Mouse (Mus musculus): ENCODE measurements at regions not wholly inside any gene's neighbourhood (a gene's known extent, or its start where the extent isn't known, plus 50 kb on each side); places are given as distances from the start of the nearest gene placed in this dataset.

- DNase-seq (ENCODE audit: low spot score) (peak; percentile 77), ATAC-seq (replicated peaks; ENCODE audit: insufficient number of reproducible peaks, low FRiP score, low TSS enrichment, low read depth) (no peak)
- Histone ChIP-seq H3K27ac (replicated peaks; ENCODE audit: low read depth, low read length) (no peak overlapping the region), H3K4me2 (ENCODE audit: low read depth, low read length) (no peak overlapping the region), H3K9ac (replicated peaks; ENCODE audit: low read length) (no peak overlapping the region), H3K36me3 (replicated peaks; ENCODE audit: control insufficient read depth, insufficient read depth, low read depth, low read length) (no peaks in the 10 kb centered on the region), H3K4me3 (ENCODE audit: low read depth, low read length) (no peak overlapping the region), H3K9me3 (replicated peaks; ENCODE audit: control insufficient read depth, low read length) (no peaks in the 10 kb centered on the region), H3K4me1 (ENCODE audit: control insufficient read depth, insufficient read depth, low read length) (no peaks in the 10 kb centered on the region), H3K27me3 (ENCODE audit: control insufficient read depth, insufficient read depth, low read length) (no peaks in the 10 kb centered on the region)
- WGBS, result 52% methylated on average over 4 of the region's 4 CpGs
Observed at GRCm38 (mm10) chr17:63575316-63576007, 75.6 kb upstream of the Fbxl17 start.

DNA sequence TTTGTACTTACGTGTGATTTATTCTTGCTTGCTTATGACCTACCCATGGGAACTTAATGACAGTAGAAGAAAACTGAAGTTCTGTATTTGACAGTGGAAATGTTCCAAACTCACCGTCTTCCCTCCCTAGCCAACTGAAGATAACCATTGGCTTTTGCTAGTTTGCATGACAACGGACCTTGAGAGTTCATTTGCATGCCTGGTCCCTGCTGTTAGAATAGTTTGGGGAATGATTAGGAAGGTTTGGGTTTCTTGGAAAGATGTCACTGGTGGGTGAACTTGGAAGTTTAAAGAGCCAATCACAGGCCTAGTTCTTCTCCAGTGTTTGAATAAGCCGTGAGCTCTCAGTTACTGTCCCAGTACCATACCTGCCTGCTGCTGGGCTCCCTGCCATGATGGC is 83.1 kb upstream of the Fbxl17 start:
- Histone ChIP-seq H3K27ac (replicated peaks; ENCODE audit: low read depth, low read length) (no peak overlapping the region), H3K27me3 (ENCODE audit: control insufficient read depth, insufficient read depth, low read length) (no peaks in the 10 kb centered on the region), H3K4me2 (ENCODE audit: low read depth, low read length) (no peak overlapping the region), H3K36me3 (replicated peaks; ENCODE audit: control insufficient read depth, insufficient read depth, low read depth, low read length) (no peaks in the 10 kb centered on the region), H3K4me1 (ENCODE audit: control insufficient read depth, insufficient read depth, low read length) (no peaks in the 10 kb centered on the region), H3K4me3 (ENCODE audit: low read depth, low read length) (no peak overlapping the region), H3K9me3 (replicated peaks; ENCODE audit: control insufficient read depth, low read length) (no peaks in the 10 kb centered on the region), H3K9ac (replicated peaks; ENCODE audit: low read length) (no peak overlapping the region)
- no peak for DNase-seq (ENCODE audit: low spot score)
- WGBS, result 76% methylated on average over 4 of the region's 4 CpGs
- ATAC-seq (replicated peaks; ENCODE audit: insufficient number of reproducible peaks, low FRiP score, low TSS enrichment, low read depth), result no peak

DNA sequence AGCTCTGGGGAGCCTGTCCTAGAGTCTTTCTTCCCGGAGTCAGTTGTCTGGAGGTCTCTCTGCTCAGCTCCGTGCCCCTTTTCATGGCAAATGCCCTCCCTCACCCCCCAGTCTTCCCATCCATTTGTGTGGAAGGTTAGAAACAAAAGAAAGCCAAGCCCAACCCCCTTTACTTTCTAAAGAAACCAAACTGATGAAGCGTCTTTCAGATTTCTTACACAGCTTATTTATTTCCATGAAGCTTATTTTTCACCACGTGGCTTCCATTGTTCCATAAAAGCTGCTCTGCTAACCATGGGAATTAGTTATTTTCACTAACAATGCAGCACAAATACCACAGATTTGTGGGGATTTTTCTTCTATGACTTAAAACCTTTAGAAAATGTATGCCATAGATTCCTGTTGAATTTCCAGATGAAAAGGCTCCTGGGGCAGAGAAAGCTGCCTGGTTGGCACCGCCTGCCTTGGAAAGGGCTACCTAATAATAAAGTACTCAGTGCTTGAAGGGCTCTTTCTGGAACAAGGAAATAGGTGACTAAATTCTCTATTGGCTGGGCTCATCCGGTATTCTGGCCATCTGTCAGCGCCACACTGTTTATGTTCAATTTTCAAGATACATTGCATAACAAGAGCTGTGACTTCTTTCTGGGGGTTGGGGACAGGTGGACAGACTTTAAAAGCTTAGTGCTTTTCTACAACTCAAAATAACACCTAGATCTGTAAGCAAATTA is 107.4 kb upstream of the Fbxl17 start:
- H3K4me3 ChIP-seq (ENCODE audit: low read depth, low read length), result no peak overlapping the region
- WGBS, result 56% methylated on average over 7 of the region's 7 CpGs
- H3K9me3 ChIP-seq (replicated peaks; ENCODE audit: control insufficient read depth, low read length), result no peaks in the 10 kb centered on the region
- no peak for DNase-seq (ENCODE audit: low spot score)
- no peak overlapping the region for H3K9ac ChIP-seq (replicated peaks; ENCODE audit: low read length)
- H3K27me3 ChIP-seq (ENCODE audit: control insufficient read depth, insufficient read depth, low read length), result no peaks in the 10 kb centered on the region
- no peak overlapping the region for H3K4me2 ChIP-seq (ENCODE audit: low read depth, low read length)
- no peaks in the 10 kb centered on the region for H3K4me1 ChIP-seq (ENCODE audit: control insufficient read depth, insufficient read depth, low read length)
- ATAC-seq (replicated peaks; ENCODE audit: insufficient number of reproducible peaks, low FRiP score, low TSS enrichment, low read depth), result no peak
- H3K36me3 ChIP-seq (replicated peaks; ENCODE audit: control insufficient read depth, insufficient read depth, low read depth, low read length), result no peaks in the 10 kb centered on the region
- H3K27ac ChIP-seq (replicated peaks; ENCODE audit: low read depth, low read length), result no peak overlapping the region

GRCm38 (mm10) chr17:63622726-63623125 is 122.9 kb upstream of the Fbxl17 start:
- no peak overlapping the region for H3K4me2 ChIP-seq (ENCODE audit: low read depth, low read length)
- WGBS, result 43% methylated on average over 3 of the region's 3 CpGs
- H3K9me3 ChIP-seq (replicated peaks; ENCODE audit: control insufficient read depth, low read length), result no peaks in the 10 kb centered on the region
- ATAC-seq (replicated peaks; ENCODE audit: insufficient number of reproducible peaks, low FRiP score, low TSS enrichment, low read depth) (no peak), DNase-seq (ENCODE audit: low spot score) (no peak)
- H3K36me3 ChIP-seq (replicated peaks; ENCODE audit: control insufficient read depth, insufficient read depth, low read depth, low read length), result no peaks in the 10 kb centered on the region
- H3K4me1 ChIP-seq (ENCODE audit: control insufficient read depth, insufficient read depth, low read length), result no peaks in the 10 kb centered on the region
- no peak overlapping the region for H3K4me3 ChIP-seq (ENCODE audit: low read depth, low read length)
- H3K9ac ChIP-seq (replicated peaks; ENCODE audit: low read length), result no peak overlapping the region
- no peak overlapping the region for H3K27ac ChIP-seq (replicated peaks; ENCODE audit: low read depth, low read length)
- H3K27me3 ChIP-seq (ENCODE audit: control insufficient read depth, insufficient read depth, low read length), result no peaks in the 10 kb centered on the region

DNA sequence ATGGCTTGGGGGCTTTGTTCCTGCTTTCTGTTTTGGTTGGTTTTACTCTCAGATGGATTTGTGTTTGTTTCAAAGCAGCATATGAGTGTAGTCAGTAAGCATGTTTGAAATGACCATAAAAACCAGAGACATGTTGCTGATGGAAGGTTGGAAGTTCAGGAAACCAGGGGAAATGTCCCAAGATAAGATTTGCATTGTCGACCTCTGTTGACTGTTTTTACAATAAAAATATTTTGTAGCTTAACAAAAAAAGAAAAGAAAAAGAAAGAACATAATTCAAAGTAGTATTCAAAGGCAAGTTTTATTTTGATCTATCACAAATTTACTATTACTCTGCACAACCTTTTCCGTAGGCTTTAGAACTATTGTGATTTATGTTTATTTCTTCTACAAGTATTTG is 137.8 kb upstream of the Fbxl17 start:
- Histone ChIP-seq H3K9ac (replicated peaks; ENCODE audit: low read length) (no peak overlapping the region), H3K4me1 (ENCODE audit: control insufficient read depth, insufficient read depth, low read length) (no peaks in the 10 kb centered on the region), H3K4me2 (ENCODE audit: low read depth, low read length) (no peak overlapping the region), H3K4me3 (ENCODE audit: low read depth, low read length) (no peak overlapping the region), H3K27ac (replicated peaks; ENCODE audit: low read depth, low read length) (no peak overlapping the region), H3K9me3 (replicated peaks; ENCODE audit: control insufficient read depth, low read length) (no peaks in the 10 kb centered on the region), H3K27me3 (ENCODE audit: control insufficient read depth, insufficient read depth, low read length) (no peaks in the 10 kb centered on the region), H3K36me3 (replicated peaks; ENCODE audit: control insufficient read depth, insufficient read depth, low read depth, low read length) (no peaks in the 10 kb centered on the region)
- ATAC-seq (replicated peaks; ENCODE audit: insufficient number of reproducible peaks, low FRiP score, low TSS enrichment, low read depth), result no peak
- 78% methylated on average over 2 of the region's 2 CpGs for WGBS
- DNase-seq (ENCODE audit: low spot score), result no peak

GRCm38 (mm10) chr17:63644390-63644789 is 144.6 kb upstream of the Fbxl17 start:
- H3K9me3 ChIP-seq (replicated peaks; ENCODE audit: control insufficient read depth, low read length), result no peaks in the 10 kb centered on the region
- ATAC-seq (replicated peaks; ENCODE audit: insufficient number of reproducible peaks, low FRiP score, low TSS enrichment, low read depth), result no peak
- H3K36me3 ChIP-seq (replicated peaks; ENCODE audit: control insufficient read depth, insufficient read depth, low read depth, low read length), result no peaks in the 10 kb centered on the region
- 86% methylated on average over 4 of the region's 4 CpGs for WGBS
- H3K4me3 ChIP-seq (ENCODE audit: low read depth, low read length), result no peak overlapping the region
- H3K27me3 ChIP-seq (ENCODE audit: control insufficient read depth, insufficient read depth, low read length), result no peaks in the 10 kb centered on the region
- DNase-seq (ENCODE audit: low spot score), result no peak
- no peak overlapping the region for H3K4me2 ChIP-seq (ENCODE audit: low read depth, low read length)
- H3K4me1 ChIP-seq (ENCODE audit: control insufficient read depth, insufficient read depth, low read length), result no peaks in the 10 kb centered on the region
- no peak overlapping the region for H3K9ac ChIP-seq (replicated peaks; ENCODE audit: low read length)
- no peak overlapping the region for H3K27ac ChIP-seq (replicated peaks; ENCODE audit: low read depth, low read length)

GRCm38 (mm10) chr17:63657687-63658086 is 157.9 kb upstream of the Fbxl17 start:
- WGBS, result 68% methylated on average over 6 of the region's 6 CpGs
- no peak overlapping the region for H3K4me3 ChIP-seq (ENCODE audit: low read depth, low read length)
- H3K9ac ChIP-seq (replicated peaks; ENCODE audit: low read length), result no peak overlapping the region
- no peaks in the 10 kb centered on the region for H3K9me3 ChIP-seq (replicated peaks; ENCODE audit: control insufficient read depth, low read length)
- no peak overlapping the region for H3K4me2 ChIP-seq (ENCODE audit: low read depth, low read length)
- H3K27ac ChIP-seq (replicated peaks; ENCODE audit: low read depth, low read length), result no peak overlapping the region
- DNase-seq (ENCODE audit: low spot score) (no peak), ATAC-seq (replicated peaks; ENCODE audit: insufficient number of reproducible peaks, low FRiP score, low TSS enrichment, low read depth) (no peak)
- no peaks in the 10 kb centered on the region for H3K36me3 ChIP-seq (replicated peaks; ENCODE audit: control insufficient read depth, insufficient read depth, low read depth, low read length)
- no peaks in the 10 kb centered on the region for H3K27me3 ChIP-seq (ENCODE audit: control insufficient read depth, insufficient read depth, low read length)
- H3K4me1 ChIP-seq (ENCODE audit: control insufficient read depth, insufficient read depth, low read length), result no peaks in the 10 kb centered on the region

DNA sequence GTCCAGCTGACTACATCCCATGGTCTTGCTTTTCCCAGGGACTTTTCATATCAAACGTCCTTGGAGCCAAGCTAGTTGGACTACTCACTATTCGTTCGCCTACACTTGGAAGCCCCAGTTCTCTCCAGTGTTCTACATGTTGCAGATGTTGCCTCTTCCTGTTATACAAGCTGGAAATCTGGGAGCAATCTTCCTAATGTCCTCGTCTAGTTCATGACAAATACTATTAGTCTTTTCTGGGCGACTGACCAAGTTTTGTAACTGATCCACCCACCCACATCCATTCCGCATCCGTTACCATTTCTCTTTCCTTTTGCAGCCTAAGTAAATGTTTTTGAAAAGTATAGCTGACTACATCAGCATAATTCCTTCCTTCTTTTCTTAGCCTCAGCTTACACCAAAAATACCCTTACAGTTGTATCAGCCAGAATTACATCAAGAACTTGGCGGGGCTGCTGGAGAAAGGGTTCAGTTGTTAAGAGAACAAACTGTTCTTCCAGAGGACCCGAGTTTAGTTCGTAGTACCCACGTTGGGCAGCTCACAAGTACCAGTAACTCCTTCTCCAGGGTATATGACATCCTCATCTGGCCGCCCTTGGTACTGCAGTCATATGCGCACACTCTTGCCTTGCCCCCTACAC is 161.1 kb upstream of the Fbxl17 start:
- 75% methylated on average over 13 of the region's 13 CpGs for WGBS
- H3K4me2 ChIP-seq (ENCODE audit: low read depth, low read length), result no peak overlapping the region
- no peak for ATAC-seq (replicated peaks; ENCODE audit: insufficient number of reproducible peaks, low FRiP score, low TSS enrichment, low read depth)
- no peaks in the 10 kb centered on the region for H3K9me3 ChIP-seq (replicated peaks; ENCODE audit: control insufficient read depth, low read length)
- no peak overlapping the region for H3K27ac ChIP-seq (replicated peaks; ENCODE audit: low read depth, low read length)
- H3K4me3 ChIP-seq (ENCODE audit: low read depth, low read length), result no peak overlapping the region
- DNase-seq (ENCODE audit: low spot score), result peak; percentile 9
- no peaks in the 10 kb centered on the region for H3K4me1 ChIP-seq (ENCODE audit: control insufficient read depth, insufficient read depth, low read length)
- H3K36me3 ChIP-seq (replicated peaks; ENCODE audit: control insufficient read depth, insufficient read depth, low read depth, low read length), result no peaks in the 10 kb centered on the region
- no peaks in the 10 kb centered on the region for H3K27me3 ChIP-seq (ENCODE audit: control insufficient read depth, insufficient read depth, low read length)
- H3K9ac ChIP-seq (replicated peaks; ENCODE audit: low read length), result no peak overlapping the region
